Mouse (Mus musculus): ENCODE results near the gene Zfp423. TPM values are rescaled to one million over a fixed set of nuclear protein-coding genes. Genes with fewer than 3 reads are reported as not detected.

Zfp423 gene
- polyA plus RNA-seq, 1 experiment from 2014 or later, result 17.7 TPM

DNA sequence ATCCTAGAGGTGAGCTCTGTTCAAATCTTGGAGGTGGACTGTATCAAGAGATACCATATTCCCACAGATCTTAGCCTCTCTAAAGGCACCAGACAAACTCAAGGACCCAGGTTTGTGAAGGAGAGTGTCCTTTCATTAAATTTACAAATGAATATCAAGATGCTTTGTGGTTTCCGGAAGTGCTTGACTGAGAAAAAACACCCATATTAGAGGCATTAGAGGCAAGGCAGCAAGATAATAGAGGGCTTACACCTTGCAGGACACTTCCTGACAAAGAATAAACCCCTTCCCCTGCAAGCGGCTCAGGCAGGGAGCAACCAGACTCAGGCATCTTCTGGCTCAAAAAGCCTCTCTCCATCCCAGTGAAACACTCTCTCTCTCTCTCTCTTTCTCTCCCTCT lies 78.3 kb downstream of the Zfp423 start:
- Histone ChIP-seq H3K9ac (replicated peaks) (no peak overlapping the region), H3K4me1 (peaks cover 14% of the 10 kb centered on the region), H3K9me3 (no peaks in the 10 kb centered on the region), H3K36me3 (no peaks in the 10 kb centered on the region), H3K27ac (replicated peaks) (no peak overlapping the region), H3K27me3 (no peaks in the 10 kb centered on the region), H3K4me2 (replicated peaks) (no peak overlapping the region), H3K4me3 (no peak overlapping the region)
- WGBS, result 47% methylated on average over 2 of the region's 2 CpGs
- no peak for ATAC-seq (replicated peaks)

- 81% methylated on average over 6 of the region's 6 CpGs for WGBS
- peaks cover 50% of the 10 kb centered on the region for H3K4me1 ChIP-seq
- no peaks in the 10 kb centered on the region for H3K27me3 ChIP-seq
- H3K9ac ChIP-seq (replicated peaks), result no peak overlapping the region
- no peaks in the 10 kb centered on the region for H3K36me3 ChIP-seq
- no peak overlapping the region for H3K4me2 ChIP-seq (replicated peaks)
- no peak overlapping the region for H3K4me3 ChIP-seq
- peak overlapping the region; percentile 28; the same call in 1 of the 2 replicates for H3K27ac ChIP-seq (replicated peaks)
- ATAC-seq (replicated peaks), result peak; percentile 6; the same call in 1 of the 2 replicates
- H3K9me3 ChIP-seq, result no peaks in the 10 kb centered on the region
These were observed 83.5 kb downstream of the Zfp423 start for GRCm38 (mm10) chr8:87875852-87876251.

- Histone ChIP-seq H3K4me2 (replicated peaks) (no peak overlapping the region), H3K4me1 (peaks cover 46% of the 10 kb centered on the region), H3K9me3 (no peaks in the 10 kb centered on the region), H3K9ac (replicated peaks) (no peak overlapping the region), H3K27ac (replicated peaks) (peak overlapping the region; percentile 28; the same call in 1 of the 2 replicates), H3K27me3 (no peaks in the 10 kb centered on the region), H3K4me3 (no peak overlapping the region), H3K36me3 (no peaks in the 10 kb centered on the region)
- 36% methylated on average over 10 of the region's 10 CpGs for WGBS
- ATAC-seq (replicated peaks), result peak; percentile 18; the same call in 1 of the 2 replicates
These were observed 83.9 kb downstream of the Zfp423 start for GRCm38 (mm10) chr8:87875452-87875851.

DNA sequence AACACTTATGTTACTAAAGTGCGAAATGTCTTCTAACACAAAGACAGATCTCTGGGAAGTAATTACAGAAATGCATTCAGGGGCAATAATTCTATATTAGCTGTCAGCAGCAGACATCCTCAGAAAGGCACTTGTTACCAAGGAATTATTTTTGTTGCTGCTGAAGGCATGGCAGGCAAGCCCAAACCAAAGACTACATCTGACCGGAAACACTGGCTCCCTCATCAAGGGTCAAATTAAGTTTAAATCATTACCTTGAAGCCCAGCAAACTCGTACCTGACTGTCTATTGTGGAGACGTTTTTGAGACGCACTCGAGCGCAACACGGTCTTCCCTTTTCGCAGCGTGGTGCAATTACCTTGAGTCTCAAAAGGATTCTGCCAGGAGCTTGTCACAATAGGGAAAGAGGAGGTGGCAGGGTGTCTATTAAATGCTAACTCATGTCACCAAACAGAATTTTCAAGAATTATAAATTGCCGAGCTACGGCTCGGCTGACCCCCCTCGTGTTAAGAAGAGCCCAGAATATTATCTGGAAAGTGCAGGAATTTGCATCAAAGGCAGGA lies 86.3 kb downstream of the Zfp423 start:
- H3K36me3 ChIP-seq, result no peaks in the 10 kb centered on the region
- H3K4me1 ChIP-seq, result peaks cover 38% of the 10 kb centered on the region
- no peak overlapping the region for H3K9ac ChIP-seq (replicated peaks)
- H3K9me3 ChIP-seq, result no peaks in the 10 kb centered on the region
- no peak for ATAC-seq (replicated peaks)
- H3K4me3 ChIP-seq, result no peak overlapping the region
- 13% methylated on average over 14 of the region's 14 CpGs for WGBS
- no peaks in the 10 kb centered on the region for H3K27me3 ChIP-seq
- H3K4me2 ChIP-seq (replicated peaks), result peak overlapping the region; percentile 14; the same call in 1 of the 2 replicates
- no peak overlapping the region for H3K27ac ChIP-seq (replicated peaks)

DNA sequence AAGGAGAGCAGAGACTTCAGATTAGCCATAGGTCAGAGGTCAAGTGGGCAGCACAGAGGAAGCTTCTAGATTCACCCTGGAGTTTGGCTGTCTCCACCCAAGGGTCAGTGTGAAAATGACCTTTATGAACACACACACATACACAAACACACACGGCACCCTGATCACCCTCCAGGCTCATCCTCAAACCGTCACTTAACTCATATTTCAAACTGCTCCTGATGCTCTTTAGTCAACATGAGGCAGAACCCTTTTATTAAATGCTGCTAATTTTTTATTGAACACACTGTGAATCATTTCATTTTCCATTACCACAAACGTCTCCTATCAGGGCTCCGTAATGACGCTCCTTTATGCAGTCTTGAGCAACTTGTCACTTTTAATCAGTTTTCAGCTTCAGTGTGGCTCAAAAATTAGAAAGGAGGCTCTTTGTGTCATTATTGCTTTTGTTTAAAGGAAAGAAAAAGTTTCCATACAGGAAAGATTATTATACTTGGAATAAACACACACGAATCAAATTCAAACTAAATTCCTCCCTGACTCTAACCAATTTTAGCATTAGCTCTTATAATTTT lies 87.0 kb downstream of the Zfp423 start:
- no peak for ATAC-seq (replicated peaks)
- 50% methylated on average over 6 of the region's 6 CpGs for WGBS
- H3K4me1 ChIP-seq, result peaks cover 38% of the 10 kb centered on the region

DNA sequence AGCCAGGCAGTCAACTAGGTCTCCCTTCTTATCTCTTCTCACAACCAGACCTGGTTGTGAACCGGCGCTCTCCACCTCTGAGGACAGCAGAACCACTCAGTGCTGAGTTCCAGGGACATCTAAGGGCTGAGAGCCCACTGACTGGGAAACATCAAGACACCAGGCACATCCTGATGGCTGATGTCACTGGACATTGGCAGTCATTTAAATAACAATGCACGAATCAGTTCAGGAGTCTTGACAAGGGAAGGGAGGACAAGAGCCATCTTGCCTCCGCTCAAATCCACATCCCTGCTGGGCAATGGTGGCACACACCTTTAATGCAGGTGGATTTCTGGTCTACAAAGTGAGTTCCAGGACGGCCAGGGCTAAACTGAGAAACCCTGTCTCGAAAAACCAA lies 92.8 kb downstream of the Zfp423 start:
- Histone ChIP-seq H3K9ac (replicated peaks) (no peak overlapping the region), H3K4me1 (peaks cover 4% of the 10 kb centered on the region; the same call in 1 of the 2 replicates), H3K9me3 (no peaks in the 10 kb centered on the region), H3K36me3 (no peaks in the 10 kb centered on the region), H3K27ac (replicated peaks) (no peak overlapping the region), H3K4me2 (replicated peaks) (no peak overlapping the region), H3K4me3 (no peak overlapping the region), H3K27me3 (no peaks in the 10 kb centered on the region)
- WGBS, result 72% methylated on average over 6 of the region's 6 CpGs
- ATAC-seq (replicated peaks), result no peak

More for the DNA sequence above, 87.0 kb downstream of the Zfp423 start:
- Histone ChIP-seq H3K4me3 (no peak overlapping the region), H3K36me3 (no peaks in the 10 kb centered on the region), H3K27ac (replicated peaks) (no peak overlapping the region), H3K27me3 (no peaks in the 10 kb centered on the region), H3K9ac (replicated peaks) (no peak overlapping the region), H3K4me2 (replicated peaks) (no peak overlapping the region), H3K9me3 (no peaks in the 10 kb centered on the region)

GRCm38 (mm10) chr8:87864236-87864635 lies 95.2 kb downstream of the Zfp423 start:
- ATAC-seq (replicated peaks), result no peak
- Histone ChIP-seq H3K27me3 (no peaks in the 10 kb centered on the region), H3K9ac (replicated peaks) (no peak overlapping the region), H3K4me2 (replicated peaks) (no peak overlapping the region), H3K27ac (replicated peaks) (no peak overlapping the region), H3K4me3 (no peak overlapping the region), H3K36me3 (no peaks in the 10 kb centered on the region), H3K4me1 (peaks cover 25% of the 10 kb centered on the region), H3K9me3 (no peaks in the 10 kb centered on the region)
- WGBS, result 78% methylated on average over 8 of the region's 8 CpGs

DNA sequence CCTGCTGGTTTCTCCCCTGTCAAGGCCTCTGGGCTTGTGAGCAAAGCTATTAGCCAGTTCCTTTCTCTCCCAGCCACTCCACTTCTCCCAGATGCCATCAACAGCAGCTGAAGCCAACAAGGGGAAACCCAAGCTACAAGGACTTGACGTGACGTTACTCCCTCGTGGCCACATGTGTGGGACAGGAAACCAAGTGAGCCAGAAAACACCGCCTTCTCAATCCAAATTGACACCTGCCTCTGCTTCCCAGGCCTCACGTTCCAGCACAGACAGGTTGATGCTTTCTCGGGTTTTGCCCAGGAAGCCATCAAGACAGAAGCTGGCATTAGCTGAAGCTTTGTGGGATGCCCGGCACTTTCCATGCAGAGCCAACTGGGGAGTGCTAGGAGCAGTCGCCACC lies 96.3 kb downstream of the Zfp423 start:
- H3K9me3 ChIP-seq, result no peaks in the 10 kb centered on the region
- no peaks in the 10 kb centered on the region for H3K36me3 ChIP-seq
- H3K27me3 ChIP-seq, result no peaks in the 10 kb centered on the region
- WGBS, result 89% methylated on average over 8 of the region's 8 CpGs
- no peak overlapping the region for H3K4me3 ChIP-seq
- no peak overlapping the region for H3K9ac ChIP-seq (replicated peaks)
- H3K27ac ChIP-seq (replicated peaks), result no peak overlapping the region
- H3K4me1 ChIP-seq, result peaks cover 28% of the 10 kb centered on the region
- H3K4me2 ChIP-seq (replicated peaks), result no peak overlapping the region
- no peak for ATAC-seq (replicated peaks)

DNA sequence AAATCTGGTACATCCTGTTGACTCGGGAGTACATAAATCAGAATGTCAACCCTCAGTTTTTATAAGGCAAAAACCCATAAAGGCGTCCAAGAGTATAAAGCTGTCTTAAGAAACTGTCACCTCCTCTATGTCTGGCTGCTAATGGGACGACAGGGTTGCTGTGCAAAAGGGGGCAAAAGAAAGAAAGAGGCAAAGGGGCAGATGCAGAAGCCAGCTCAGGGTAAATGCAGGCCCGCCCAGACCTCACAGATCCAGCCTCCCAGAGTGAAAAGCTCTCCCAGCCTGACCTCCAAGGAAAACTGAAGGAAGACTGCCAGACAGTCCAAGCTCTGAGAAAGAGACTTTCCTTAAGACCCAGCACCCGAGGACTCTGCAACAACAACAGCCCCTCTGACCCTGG lies 97.7 kb downstream of the Zfp423 start:
- no peaks in the 10 kb centered on the region for H3K27me3 ChIP-seq
- H3K4me1 ChIP-seq, result peaks cover 28% of the 10 kb centered on the region
- H3K9me3 ChIP-seq, result no peaks in the 10 kb centered on the region
- WGBS, result 30% methylated on average over 5 of the region's 5 CpGs
- no peak overlapping the region for H3K9ac ChIP-seq (replicated peaks)
- H3K4me3 ChIP-seq, result no peak overlapping the region
- no peak overlapping the region for H3K4me2 ChIP-seq (replicated peaks)
- no peaks in the 10 kb centered on the region for H3K36me3 ChIP-seq
- ATAC-seq (replicated peaks), result no peak
- H3K27ac ChIP-seq (replicated peaks), result no peak overlapping the region

- 37% methylated on average over 6 of the region's 6 CpGs for WGBS
- H3K27ac ChIP-seq (replicated peaks), result no peak overlapping the region
- no peak overlapping the region for H3K9ac ChIP-seq (replicated peaks)
These were observed 98.5 kb downstream of the Zfp423 start for GRCm38 (mm10) chr8:87860905-87861304.

GRCm38 (mm10) chr8:87851871-87852270 lies 107.5 kb downstream of the Zfp423 start:
- H3K9ac ChIP-seq (replicated peaks), result no peak overlapping the region
- H3K27me3 ChIP-seq, result no peaks in the 10 kb centered on the region
- no peak overlapping the region for H3K4me2 ChIP-seq (replicated peaks)
- H3K9me3 ChIP-seq, result no peaks in the 10 kb centered on the region
- no peak overlapping the region for H3K4me3 ChIP-seq
- peaks cover 8% of the 10 kb centered on the region for H3K4me1 ChIP-seq
- H3K36me3 ChIP-seq, result no peaks in the 10 kb centered on the region
- 84% methylated on average over 3 of the region's 3 CpGs for WGBS
- no peak overlapping the region for H3K27ac ChIP-seq (replicated peaks)
- no peak for ATAC-seq (replicated peaks)

More at GRCm38 (mm10) chr8:87860905-87861304, 98.5 kb downstream of the Zfp423 start:
- Histone ChIP-seq H3K27me3 (no peaks in the 10 kb centered on the region), H3K4me3 (no peak overlapping the region), H3K36me3 (no peaks in the 10 kb centered on the region), H3K4me1 (peaks cover 28% of the 10 kb centered on the region), H3K9me3 (no peaks in the 10 kb centered on the region), H3K4me2 (replicated peaks) (no peak overlapping the region)
- ATAC-seq (replicated peaks), result no peak

- ATAC-seq (replicated peaks), result no peak
- no peak overlapping the region for H3K4me3 ChIP-seq
- WGBS, result 87% methylated on average over 5 of the region's 5 CpGs
- H3K4me2 ChIP-seq (replicated peaks), result no peak overlapping the region
- no peak overlapping the region for H3K27ac ChIP-seq (replicated peaks)
- H3K36me3 ChIP-seq, result no peaks in the 10 kb centered on the region
- H3K9me3 ChIP-seq, result no peaks in the 10 kb centered on the region
- no peaks in the 10 kb centered on the region for H3K27me3 ChIP-seq
- H3K4me1 ChIP-seq, result peaks cover 8% of the 10 kb centered on the region
- no peak overlapping the region for H3K9ac ChIP-seq (replicated peaks)
These were observed 108.0 kb downstream of the Zfp423 start for GRCm38 (mm10) chr8:87851380-87851779.

- no peaks in the 10 kb centered on the region for H3K36me3 ChIP-seq
These were observed 110.6 kb downstream of the Zfp423 start for GRCm38 (mm10) chr8:87848836-87849235.

More at GRCm38 (mm10) chr8:87848836-87849235, 110.6 kb downstream of the Zfp423 start:
- Histone ChIP-seq H3K4me3 (no peak overlapping the region), H3K9ac (replicated peaks) (no peak overlapping the region), H3K4me1 (peaks cover 8% of the 10 kb centered on the region), H3K27me3 (no peaks in the 10 kb centered on the region), H3K9me3 (no peaks in the 10 kb centered on the region), H3K4me2 (replicated peaks) (no peak overlapping the region), H3K27ac (replicated peaks) (no peak overlapping the region)
- WGBS, result 92% methylated on average over 5 of the region's 5 CpGs
- ATAC-seq (replicated peaks), result no peak
